Mouse (Mus musculus) CD8-positive naive resting alpha-beta T cell, adult 2 months (primary cell): Measurements from ENCODE around the gene Popdc2.
A peak's percentile ranks its signal among the peaks of the same experiment; 100 is the strongest.

Experiments
- DNase-seq, 2 experiments: peaks; one replicate each; pipeline ENCODE4 v3.0.0; 2022; ENCODE audit warnings: low read depth in 2 of 2, low spot score in 2 of 2

The Popdc2 gene

GRCm38 (mm10) chr16:38399531-38400231, 37.7 kb downstream of the Popdc2 start:
- DNase-seq: peak in 1 of 2 experiments; percentile 33

GRCm38 (mm10) chr16:38400311-38400960, 38.4 kb downstream of the Popdc2 start:
- DNase-seq: no peak

GRCm38 (mm10) chr16:38401468-38401867, 39.5 kb downstream of the Popdc2 start:
- no peak for DNase-seq

- peak; percentile 39 to 55 for DNase-seq
Measured at GRCm38 (mm10) chr16:38403639-38404038, 41.6 kb downstream of the Popdc2 start.

GRCm38 (mm10) chr16:38406293-38406692, 44.3 kb downstream of the Popdc2 start:
- DNase-seq: no peak

GRCm38 (mm10) chr16:38406708-38407107, 44.7 kb downstream of the Popdc2 start:
- DNase-seq: no peak

- DNase-seq: no peak
Measured at GRCm38 (mm10) chr16:38407584-38407983, 45.6 kb downstream of the Popdc2 start.

- no peak for DNase-seq
Measured at GRCm38 (mm10) chr16:38408416-38408815, 46.4 kb downstream of the Popdc2 start.

GRCm38 (mm10) chr16:38414953-38415352, 52.9 kb downstream of the Popdc2 start:
- no peak for DNase-seq

- no peak for DNase-seq
Measured at GRCm38 (mm10) chr16:38425374-38425773, 63.4 kb downstream of the Popdc2 start.

- no peak for DNase-seq
Measured at GRCm38 (mm10) chr16:38425799-38426198, 63.8 kb downstream of the Popdc2 start.
